Mouse (Mus musculus): ENCODE measurements around the gene Numbl. TPM values are rescaled to one million over a fixed set of nuclear protein-coding genes. Genes with fewer than 3 reads are reported as not detected.

Gene Numbl
- total RNA-seq (2023): 1 to 10 TPM; 3.7 to 5.2 TPM

GRCm38 (mm10) chr7:27258205-27258899 is at the start of gene Numbl:
Gene Numbl (plus strand): TSS chr7:27258433.

DNA sequence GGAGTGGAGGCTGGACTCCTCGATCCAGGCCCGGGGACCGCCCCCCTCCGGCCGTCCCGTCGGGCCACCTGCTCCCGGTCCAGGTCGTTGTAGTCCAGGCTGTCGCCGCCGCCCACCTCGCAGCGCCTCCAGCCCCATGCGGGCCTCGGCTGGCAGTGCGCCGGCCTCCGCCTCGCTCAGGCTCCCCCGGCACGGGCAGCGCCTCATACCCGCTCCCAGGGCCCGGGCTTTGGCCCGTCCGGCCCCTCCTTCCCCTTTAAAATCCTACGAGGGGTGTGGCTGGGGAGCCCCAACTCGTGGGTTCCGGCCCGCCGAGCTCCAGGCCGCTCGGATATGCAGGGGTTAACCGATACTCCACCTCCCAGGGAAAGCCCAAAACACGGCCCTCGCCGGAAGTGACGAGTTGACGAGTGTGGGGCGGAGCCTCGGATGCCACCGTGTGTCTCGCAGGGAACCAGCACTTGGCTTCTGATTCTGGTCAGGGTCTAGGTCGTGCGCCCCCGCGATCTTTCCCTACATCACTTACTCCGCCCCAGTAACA is 29.9 kb upstream of the Numbl start, which contains the start of gene Itpkc:
Gene Itpkc (minus strand): TSS at position 381 of the 541 bp plus-strand sequence.

DNA sequence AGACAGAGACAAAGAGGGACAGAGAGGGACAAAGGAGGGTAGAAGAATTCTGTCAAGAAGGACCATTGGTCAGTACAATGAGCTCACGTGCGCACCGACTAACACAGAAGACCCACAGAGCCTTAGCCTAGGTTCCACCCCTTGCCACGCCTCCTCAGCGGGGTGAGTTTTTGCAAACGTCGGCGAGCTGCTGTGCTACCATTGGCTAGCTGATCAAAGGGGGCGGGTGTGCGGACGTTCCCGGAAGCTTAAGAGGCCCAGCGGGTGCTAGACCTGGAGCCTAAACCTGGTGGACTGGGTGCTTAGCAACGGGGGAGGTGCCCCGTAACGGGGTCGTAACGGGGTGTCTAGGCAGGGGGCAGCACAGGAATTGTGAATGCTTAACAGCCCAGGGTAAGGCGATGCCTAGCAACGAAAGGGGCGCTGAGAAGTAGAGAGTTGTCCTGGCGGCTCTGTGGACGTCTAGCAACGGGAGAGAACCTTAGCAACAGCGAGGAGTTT is 25.4 kb upstream of the Numbl start, which contains the start of gene Coq8b:
Gene Coq8b (plus strand): TSS at position 243 of the 501 bp plus-strand sequence.

Other genes with a start within 250 kb of the Numbl start
- gene Cyp2a12, start 229.4 kb upstream of the Numbl start, total RNA-seq (2023): not detected
- gene Cyp2f2, start 138.5 kb upstream of the Numbl start, total RNA-seq (2023): under 1 TPM in 1 of 2 experiments, not detected in 1; 0.27 TPM
- gene Cyp2t4, start 104.7 kb upstream of the Numbl start, total RNA-seq (2023): not detected
- gene Egln2, start 91.6 kb upstream of the Numbl start, total RNA-seq (2023): 10 to 100 TPM; 66.9 to 70.2 TPM
- gene Rab4b, start 79.5 kb upstream of the Numbl start, total RNA-seq (2023): 10 to 100 TPM; 83.6 to 86.1 TPM
- gene Gm21983, start 77.3 kb upstream of the Numbl start, total RNA-seq (2023): not detected
- gene Mia, start 77.3 kb upstream of the Numbl start, total RNA-seq (2023): not detected
- 10 to 100 TPM; 10.6 to 11.1 TPM for gene BC024978, start 62.7 kb upstream of the Numbl start, total RNA-seq (2023)
- gene Snrpa, start 62.2 kb upstream of the Numbl start, total RNA-seq (2023): 10 to 100 TPM; 66.3 to 74.6 TPM
- 10 to 100 TPM; 19.3 to 20.9 TPM for gene Itpkc, start 29.8 kb upstream of the Numbl start, total RNA-seq (2023)
- gene Coq8b, start 25.4 kb upstream of the Numbl start, total RNA-seq (2023): 10 to 100 TPM; 25.1 to 27.0 TPM
- 1 to 10 TPM; 1.6 to 1.9 TPM for gene Ltbp4, start 79.3 kb downstream of the Numbl start, total RNA-seq (2023)
- 10 to 100 TPM; 83.7 to 87.8 TPM for gene Shkbp1, start 97.6 kb downstream of the Numbl start, total RNA-seq (2023)
- 1 to 10 TPM; 2.3 to 4.4 TPM for gene Gm20479, start 99.0 kb downstream of the Numbl start, total RNA-seq (2023)
- gene Sptbn4, start 189.3 kb downstream of the Numbl start, total RNA-seq (2023): under 1 TPM in 1 of 2 experiments, not detected in 1; 0.18 TPM
- gene Blvrb, start 189.5 kb downstream of the Numbl start, total RNA-seq (2023): 100 to 1,000 TPM; 110 to 116 TPM
- 10 to 100 TPM; 26.3 to 27.2 TPM for gene Sertad3, start 215.3 kb downstream of the Numbl start, total RNA-seq (2023)
- gene Sertad1, start 228.5 kb downstream of the Numbl start, total RNA-seq (2023): 10 to 100 TPM; 48.9 to 57.6 TPM
- gene Prx, start 240.9 kb downstream of the Numbl start, total RNA-seq (2023): under 1 TPM in 1 of 2 experiments, not detected in 1; 0.13 TPM

Data from monocyte, adult 59 days (primary cell).